Mouse (Mus musculus) ES-E14 (cell line): ENCODE measurements around the gene Pdcd4. TPM values are rescaled to one million over a fixed set of nuclear protein-coding genes. Genes with fewer than 3 reads are reported as not detected.

Source experiments
- DNase-seq: peaks from one replicate; pipeline ENCODE4 v3.0.0-alpha.2; 2013; ENCODE audit warnings: low read depth, low spot score
- H3K27ac ChIP-seq: 2 replicates; pipeline ENCODE4 v1.5.1; 2012; ENCODE audit warnings: low read depth, mild to moderate bottlenecking, low read length, moderate library complexity, mixed read lengths; ENCODE audit not compliant: poor library complexity, insufficient read depth, severe bottlenecking
- H3K36me3 ChIP-seq: 2 replicates; pipeline ENCODE4 v1.6.1; 2012; ENCODE audit warnings: mild to moderate bottlenecking, low read length, moderate library complexity, mixed read lengths; ENCODE audit not compliant: control insufficient read depth, poor library complexity, insufficient read depth, severe bottlenecking
- H3K4me1 ChIP-seq, 2 experiments: fragments of 150-350 bp in 1 of 2; sonication (generic) in 1 of 2; 2 replicates each; pipeline ENCODE4 v1.6.1; 2012; ENCODE audit warnings: low read length in 2 of 2, mild to moderate bottlenecking in 1 of 2, mixed read lengths in 1 of 2; ENCODE audit not compliant: control insufficient read depth in 2 of 2, insufficient read depth in 2 of 2, poor library complexity in 1 of 2
- H3K4me3 ChIP-seq, 2 experiments: fragments of 150-350 bp in 1 of 2; sonication (generic) in 1 of 2; 2 replicates each; pipeline ENCODE4 v1.5.1; 2012; ENCODE audit warnings: low read length in 2 of 2, low read depth in 1 of 2, mild to moderate bottlenecking in 1 of 2, mixed read lengths in 1 of 2; ENCODE audit not compliant: insufficient read depth in 1 of 2, poor library complexity in 1 of 2, severe bottlenecking in 1 of 2
- H3K9ac ChIP-seq: 2 replicates; pipeline ENCODE4 v1.6.1; 2012; ENCODE audit warnings: low read depth, mild to moderate bottlenecking, low read length, mixed read lengths; ENCODE audit not compliant: poor library complexity, insufficient read depth, severe bottlenecking
- H3K9me3 ChIP-seq: fragments of 150-350 bp; sonication (generic); 2 replicates; pipeline ENCODE4 v1.6.1; 2012; ENCODE audit warnings: low read depth, mild to moderate bottlenecking, low read length; ENCODE audit not compliant: control insufficient read depth, insufficient read depth
- CHD2 ChIP-seq: IDR thresholded peaks from 2 replicates; pipeline ENCODE4 v1.6.1; 2014; ENCODE audit warnings: mild to moderate bottlenecking, low read depth, low read length, inconsistent platforms
- HCFC1 ChIP-seq: IDR thresholded peaks from 2 replicates; pipeline ENCODE4 v1.6.1; 2012; ENCODE audit warnings: low read length, inconsistent platforms, borderline replicate concordance; ENCODE audit not compliant: insufficient read depth
- MAFK ChIP-seq: IDR thresholded peaks from 2 replicates; pipeline ENCODE4 v1.6.1; 2014; ENCODE audit warnings: mild to moderate bottlenecking, low read depth, low read length, inconsistent platforms; ENCODE audit not compliant: insufficient read depth
- ZC3H11A ChIP-seq: IDR thresholded peaks from 2 replicates; pipeline ENCODE4 v1.6.1; 2012; ENCODE audit warnings: low read depth, mild to moderate bottlenecking, inconsistent platforms, low read length, borderline replicate concordance
- ZNF384 ChIP-seq: IDR thresholded peaks from 2 replicates; pipeline ENCODE4 v1.6.1; 2012; ENCODE audit warnings: low read depth, low read length, inconsistent platforms
- in situ Hi-C, 2 experiments: fragments of 600-800 bp; cut with MboI; formaldehyde crosslinking; loops; one replicate each; pipeline ENCODE4 v1.15.1; 2025; ENCODE audit warnings: low sequenced_read_pairs in 2 of 2, inconsistent platforms in 1 of 2; ENCODE audit not compliant: unreplicated experiment in 2 of 2
- total RNA-seq: library from RNA; depleted of rRNA; stranded (reverse); fragments of 300-350 nt; gene quantifications from 2 replicates; pipeline ENCODE4 v1.2.3, GENCODE M21; 2012; rRNA removed

Pdcd4 gene
- total RNA-seq = 8.6 and 13.4 TPM in 2 replicates

DNA sequence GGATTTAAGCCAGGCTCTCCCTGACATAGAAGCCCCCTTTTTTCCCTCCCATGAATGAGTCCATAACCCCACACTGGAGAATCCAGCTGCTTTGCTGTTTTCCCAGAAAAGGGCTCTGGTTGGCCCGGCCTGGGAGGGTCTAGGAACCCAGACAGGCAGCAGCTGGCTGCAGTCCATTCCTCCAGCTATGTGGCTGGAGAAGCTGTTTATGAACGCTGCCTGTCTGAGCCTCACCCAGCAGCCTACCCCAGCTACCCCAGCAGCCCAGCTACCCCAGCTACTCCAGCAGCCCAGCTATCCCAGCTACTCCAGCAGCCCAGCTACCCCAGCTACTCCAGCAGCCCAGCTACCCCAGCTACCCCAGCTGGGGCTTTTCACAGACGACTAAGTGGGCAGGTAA, at the start of gene Pdcd4:
Gene Pdcd4 (plus strand): TSS at position 171 of the 400 bp plus-strand sequence.
- Histone ChIP-seq H3K27ac (no peak within 1 kb of the TSS), H3K36me3 (no peaks in the 10 kb centered on the region), H3K9me3 (no peaks in the 10 kb centered on the region), H3K4me3 (no peak within 1 kb of the TSS), H3K4me1 (peaks cover 0 to 4% of the 10 kb centered on the region in 2 experiments; a peak in 1 of 4 replicates), H3K9ac (no peak within 1 kb of the TSS)
- DNase-seq = no peak
- TF ChIP-seq MAFK (no peak), HCFC1 (no peak), ZNF384 (no peak), ZC3H11A (no peak), CHD2 (no peak)
- in situ Hi-C loops = no loop called here

DNA sequence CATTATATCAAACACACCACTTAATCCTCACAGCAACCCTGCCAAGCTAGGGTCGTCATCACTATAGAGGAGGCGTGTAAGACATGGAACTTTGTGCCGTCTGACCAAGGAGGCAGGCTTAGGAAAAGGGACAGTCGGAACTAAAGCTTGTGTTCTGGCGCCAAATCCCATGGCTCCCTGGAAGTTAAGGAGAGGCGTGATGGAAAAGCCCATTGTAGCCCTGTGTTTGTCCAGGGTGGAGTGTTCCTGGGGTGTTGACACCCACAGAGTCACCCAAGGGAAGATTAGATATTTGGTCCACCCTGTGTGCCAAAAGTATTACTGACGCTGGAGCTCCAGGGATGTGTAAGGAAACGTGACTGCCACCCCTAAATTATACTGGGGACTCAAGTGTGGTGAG, 48.1 kb upstream of the Pdcd4 start:
- H3K4me1 ChIP-seq = no peaks in the 10 kb centered on the region
- no peak overlapping the region for H3K27ac ChIP-seq
- TF ChIP-seq MAFK (no peak), HCFC1 (no peak), ZC3H11A (no peak), CHD2 (no peak), ZNF384 (no peak)
- H3K4me3 ChIP-seq = no peak overlapping the region
- no peak overlapping the region for H3K9ac ChIP-seq
- no peaks in the 10 kb centered on the region for H3K36me3 ChIP-seq
- H3K9me3 ChIP-seq = no peaks in the 10 kb centered on the region
- DNase-seq = no peak
- in situ Hi-C loops = no loop called here

DNA sequence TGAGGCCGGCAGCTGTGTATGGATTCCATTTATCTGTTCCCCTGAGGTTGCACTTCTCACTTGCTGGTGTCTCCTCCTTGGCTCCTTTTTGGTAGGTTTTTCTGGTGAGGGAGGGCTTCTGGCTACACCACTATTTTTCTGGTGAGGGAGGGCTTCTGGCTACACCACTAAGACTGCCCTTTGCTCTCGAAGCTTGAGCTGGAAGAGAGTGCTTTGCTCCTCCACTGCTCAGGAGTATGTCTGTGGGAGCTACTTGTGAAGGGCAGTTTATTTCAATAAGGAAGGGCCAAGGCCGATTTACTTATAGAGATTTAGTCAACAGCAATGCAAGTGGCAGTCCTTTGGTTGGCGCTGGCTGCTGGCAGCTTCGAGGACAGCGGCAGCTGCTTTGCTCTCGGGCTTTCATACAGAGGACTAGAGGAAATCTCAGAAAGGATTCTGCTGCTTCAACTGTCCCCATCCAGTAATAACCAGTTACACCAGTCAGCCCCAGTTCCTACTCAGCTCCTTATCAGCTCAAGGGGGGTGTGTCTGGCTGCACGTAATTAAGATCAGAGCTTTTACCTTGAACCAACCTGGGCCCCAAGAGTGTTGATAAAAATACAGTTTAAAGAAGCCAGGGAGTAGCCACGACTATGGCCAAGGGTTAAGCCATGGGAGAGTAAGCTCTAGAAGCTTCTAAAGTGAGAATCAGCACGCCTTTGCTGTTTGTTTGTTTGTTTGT, 43.6 kb upstream of the Pdcd4 start:
- in situ Hi-C loops = no loop called here
- TF ChIP-seq ZNF384 (no peak), HCFC1 (no peak), CHD2 (no peak), MAFK (no peak), ZC3H11A (no peak)
- no peaks in the 10 kb centered on the region for H3K9me3 ChIP-seq
- no peak overlapping the region for H3K27ac ChIP-seq
- H3K4me3 ChIP-seq = no peak overlapping the region
- H3K36me3 ChIP-seq = no peaks in the 10 kb centered on the region
- H3K9ac ChIP-seq = no peak overlapping the region
- no peak for DNase-seq
- H3K4me1 ChIP-seq = no peaks in the 10 kb centered on the region

DNA sequence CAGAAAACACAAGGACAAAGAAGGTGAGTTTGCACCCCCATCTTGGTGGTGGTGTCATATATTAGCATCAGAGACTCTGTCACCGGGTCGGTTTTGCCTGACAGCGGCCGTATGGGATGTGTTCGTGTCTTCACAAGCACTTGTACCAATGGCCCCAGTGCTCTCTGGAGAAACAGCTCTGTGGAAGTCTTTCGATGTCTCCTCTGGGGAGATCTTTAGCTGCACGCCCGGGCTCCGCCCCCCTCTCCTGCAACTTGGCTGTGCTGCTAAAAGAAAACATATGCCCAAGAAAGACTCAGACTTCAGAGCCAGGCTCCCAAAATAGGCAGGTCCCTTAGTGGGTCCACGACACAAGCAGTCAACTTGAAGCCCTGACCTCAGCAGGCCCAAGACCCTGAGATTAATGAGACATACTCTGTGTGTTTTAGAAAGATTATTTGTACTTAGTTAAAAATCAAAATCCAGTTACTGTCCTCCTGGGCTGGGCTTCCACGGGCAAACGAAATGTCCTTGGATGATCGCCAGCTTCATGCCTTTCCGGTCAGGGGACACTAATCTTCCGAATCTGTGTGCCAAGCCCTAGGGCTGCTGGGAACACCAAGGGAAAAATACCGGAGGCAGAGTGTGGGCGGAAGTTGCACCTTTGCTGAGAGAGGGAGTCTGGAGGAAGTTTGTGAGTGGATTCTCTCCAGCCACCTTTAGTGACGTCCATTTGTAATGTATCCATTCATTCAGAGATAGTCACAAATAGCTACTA, 41.7 kb upstream of the Pdcd4 start:
- TF ChIP-seq ZC3H11A = no peak
- TF ChIP-seq HCFC1 = no peak
- no peak for TF ChIP-seq ZNF384
- no peak for TF ChIP-seq CHD2
- no peak for TF ChIP-seq MAFK
- Histone ChIP-seq H3K27ac (no peak overlapping the region), H3K9me3 (no peaks in the 10 kb centered on the region), H3K36me3 (no peaks in the 10 kb centered on the region), H3K4me3 (no peak overlapping the region), H3K4me1 (no peaks in the 10 kb centered on the region), H3K9ac (no peak overlapping the region)
- in situ Hi-C loops = no loop called here
- DNase-seq = no peak
